Mouse (Mus musculus) macrophage (primary cell): ENCODE measurements around the gene Kl. TPM values are rescaled to one million over a fixed set of nuclear protein-coding genes. Genes with fewer than 3 reads are reported as not detected.

Source experiments
- H3K27ac ChIP-seq: fragments of 350-480 bp; formaldehyde crosslinking; 2 replicates; pipeline ENCODE4 v1.9.0; 2021
- H3K36me3 ChIP-seq: fragments of 350-480 bp; formaldehyde crosslinking; 2 replicates; pipeline ENCODE4 v1.9.0; 2021; ENCODE audit errors: inconsistent target
- H3K4me3 ChIP-seq: fragments of 350-480 bp; formaldehyde crosslinking; 2 replicates; pipeline ENCODE4 v1.9.0; 2021; ENCODE audit errors: inconsistent target
- H3K79me2 ChIP-seq: fragments of 350-480 bp; formaldehyde crosslinking; 2 replicates; pipeline ENCODE4 v1.9.0; 2021; ENCODE audit errors: inconsistent target
- WGBS: methylation state at CpG from one replicate; pipeline ENCODE4 v1.1.7; 2026; ENCODE audit warnings: inconsistent platforms; ENCODE audit not compliant: missing documents; 5-methylcytosine and 5-hydroxymethylcytosine counted together
- polyA plus RNA-seq: library from polyadenylated mRNA; stranded (reverse); fragments of 250-400 nt; gene quantifications from 3 replicates; pipeline ENCODE4 v1.2.4, GENCODE M21; 2018; ENCODE audit warnings: inconsistent platforms

Kl gene
- polyA plus RNA-seq, 1 experiment from 2014 or later: not detected

DNA sequence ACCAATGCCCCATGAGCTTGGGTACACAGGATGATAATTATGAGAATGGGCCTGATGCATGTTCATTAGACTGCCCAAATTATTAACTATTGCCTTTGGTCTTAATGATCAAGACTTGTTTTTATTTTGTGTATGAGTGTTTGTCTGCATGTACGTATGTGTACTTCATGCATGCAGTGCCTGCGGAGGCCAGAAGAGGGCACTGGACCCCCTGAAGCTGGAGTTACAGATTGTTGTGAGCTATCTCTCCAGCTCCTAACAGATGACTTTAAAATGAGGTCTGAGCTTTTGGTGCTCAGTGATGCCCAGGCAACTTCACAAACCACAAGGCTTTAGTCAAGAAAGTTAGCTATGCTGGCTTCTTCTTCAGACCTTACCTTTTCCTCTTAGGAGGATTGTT lies 6.8 kb upstream of the Kl start:
- 100% methylated on average over 2 of the region's 2 CpGs for WGBS
- Histone ChIP-seq H3K4me3 (no peak overlapping the region), H3K36me3 (no peaks in the 10 kb centered on the region), H3K27ac (no peak overlapping the region), H3K79me2 (no peaks in the 10 kb centered on the region)

- no peaks in the 10 kb centered on the region for H3K79me2 ChIP-seq
- no peak overlapping the region for H3K27ac ChIP-seq
- H3K4me3 ChIP-seq: no peak overlapping the region
- H3K36me3 ChIP-seq: no peaks in the 10 kb centered on the region
- WGBS: 83% methylated on average over 3 of the region's 3 CpGs
Observed at GRCm38 (mm10) chr5:150949131-150949530, 3.3 kb upstream of the Kl start.

- WGBS: 90% methylated on average over 7 of the region's 7 CpGs
- Histone ChIP-seq H3K4me3 (no peak overlapping the region), H3K79me2 (no peaks in the 10 kb centered on the region), H3K27ac (no peak overlapping the region), H3K36me3 (no peaks in the 10 kb centered on the region)
Observed at GRCm38 (mm10) chr5:150951325-150951724, 1.1 kb upstream of the Kl start.

- 7% methylated on average over 79 of the region's 89 CpGs for WGBS
- H3K36me3 ChIP-seq: no peaks in the 10 kb centered on the region
- H3K4me3 ChIP-seq: no peak overlapping the region
- H3K79me2 ChIP-seq: no peaks in the 10 kb centered on the region
- H3K27ac ChIP-seq: no peak overlapping the region
Observed at GRCm38 (mm10) chr5:150952669-150953521, 488 bp downstream of the Kl start.

DNA sequence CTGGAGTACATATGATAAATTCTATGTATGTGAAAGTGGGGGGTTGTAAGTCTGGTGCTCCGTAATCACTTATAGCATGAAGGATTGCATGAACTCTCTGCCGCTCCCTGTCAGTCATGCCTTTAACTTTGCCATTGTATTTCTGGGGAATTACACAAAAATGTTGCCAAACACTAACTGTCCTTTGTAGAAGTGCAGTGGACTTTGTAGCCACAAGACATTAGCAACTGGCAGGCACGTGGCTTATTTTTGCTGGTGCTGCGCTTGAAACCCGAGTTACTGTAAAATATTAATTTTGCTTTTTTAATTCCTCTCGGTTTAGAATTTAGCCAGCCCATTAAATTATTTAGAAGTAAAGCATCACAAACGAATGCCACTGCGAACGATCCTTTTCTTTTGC lies 2.4 kb downstream of the Kl start:
- Histone ChIP-seq H3K79me2 (no peaks in the 10 kb centered on the region), H3K4me3 (no peak overlapping the region), H3K36me3 (no peaks in the 10 kb centered on the region), H3K27ac (no peak overlapping the region)
- WGBS: 94% methylated on average over 9 of the region's 9 CpGs

DNA sequence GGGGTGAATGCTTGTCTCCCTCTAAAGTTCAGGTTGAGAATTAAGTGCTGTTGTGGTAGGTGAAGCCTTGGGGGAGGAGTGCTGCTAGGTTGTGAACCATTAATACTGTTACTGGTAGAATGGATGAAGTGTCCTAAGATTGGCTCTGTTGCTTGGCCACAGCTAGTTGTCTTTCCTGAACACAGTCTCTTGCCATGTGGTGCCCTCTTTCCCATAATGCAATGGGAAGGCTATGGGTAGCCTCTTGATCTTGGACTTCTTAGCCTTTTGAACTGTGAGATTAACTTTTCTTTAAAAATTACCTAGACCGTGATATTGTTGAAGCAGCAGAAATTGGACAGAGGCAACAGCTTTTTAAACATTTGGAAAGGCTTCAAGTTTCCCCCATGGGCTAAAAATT lies 7.5 kb downstream of the Kl start:
- no peaks in the 10 kb centered on the region for H3K79me2 ChIP-seq
- no peaks in the 10 kb centered on the region for H3K36me3 ChIP-seq
- no peak overlapping the region for H3K27ac ChIP-seq
- WGBS: 100% methylated on average over 1 of the region's 1 CpGs
- no peak overlapping the region for H3K4me3 ChIP-seq

DNA sequence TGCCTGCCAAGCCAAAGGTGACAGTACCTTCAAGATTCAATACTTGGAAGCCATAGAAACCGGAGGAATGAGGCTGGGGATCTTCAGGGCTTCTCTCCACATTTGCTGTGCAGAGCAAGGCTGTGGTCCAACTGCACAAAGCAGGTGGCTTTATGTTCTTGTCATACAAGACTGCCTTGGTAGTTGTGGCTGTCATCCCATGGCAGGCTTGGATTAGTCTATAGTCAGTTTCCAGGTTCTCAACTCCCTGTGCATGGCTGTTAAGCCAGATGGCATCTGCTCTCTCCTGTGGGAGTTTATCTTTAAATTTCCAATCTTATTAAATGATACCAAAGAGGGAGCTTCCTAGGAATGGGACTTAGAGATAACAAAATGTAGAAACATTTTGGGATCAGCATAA lies 9.2 kb downstream of the Kl start:
- WGBS: 56% methylated on average over 1 of the region's 1 CpGs
- no peaks in the 10 kb centered on the region for H3K36me3 ChIP-seq

DNA sequence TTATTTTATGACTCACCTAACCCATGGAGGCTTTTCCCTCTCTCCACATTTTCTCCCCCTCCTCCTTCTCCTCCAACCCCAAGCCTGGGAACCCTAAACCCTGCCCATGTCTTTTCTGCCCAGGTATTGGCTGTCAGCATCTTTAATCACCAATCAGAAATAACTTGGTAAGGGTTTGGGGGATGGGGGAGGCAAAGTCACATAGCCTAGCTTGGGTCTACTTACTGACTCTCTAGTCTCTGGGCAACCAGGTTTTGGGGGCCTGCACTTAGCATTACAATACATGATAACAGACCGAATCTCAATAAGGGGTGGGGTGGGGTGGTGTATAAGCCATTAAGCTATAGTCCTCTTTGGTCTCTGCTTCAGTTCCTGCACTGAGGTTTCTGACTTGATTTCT lies 10.3 kb downstream of the Kl start:
- Histone ChIP-seq H3K36me3 (no peaks in the 10 kb centered on the region), H3K79me2 (no peaks in the 10 kb centered on the region), H3K27ac (no peak overlapping the region), H3K4me3 (no peak overlapping the region)
- 100% methylated on average over 1 of the region's 1 CpGs for WGBS

More for the DNA sequence above, 9.2 kb downstream of the Kl start:
- no peak overlapping the region for H3K27ac ChIP-seq
- no peak overlapping the region for H3K4me3 ChIP-seq
- H3K79me2 ChIP-seq: no peaks in the 10 kb centered on the region

DNA sequence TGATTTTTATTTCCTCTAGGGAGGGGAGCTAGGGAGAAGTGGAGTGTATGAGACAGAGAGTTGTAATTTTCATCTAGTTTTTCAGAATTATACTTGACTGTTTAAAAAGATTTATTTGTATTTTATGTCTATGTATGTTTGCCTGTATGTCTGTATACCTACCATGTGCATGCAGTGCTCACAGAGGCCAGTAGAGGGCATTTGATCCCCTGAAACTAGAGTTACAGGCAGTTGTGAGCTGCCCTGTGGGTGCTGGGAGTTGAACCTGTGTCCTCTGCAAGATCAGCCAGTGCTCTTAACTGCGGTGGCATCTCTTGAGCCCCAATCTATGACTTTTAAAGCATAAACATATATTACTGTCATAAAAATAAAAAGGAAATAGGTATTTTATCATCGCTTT lies 15.5 kb downstream of the Kl start:
- H3K4me3 ChIP-seq: no peak overlapping the region
- H3K27ac ChIP-seq: no peak overlapping the region
- WGBS: 95% methylated on average over 2 of the region's 2 CpGs
- no peaks in the 10 kb centered on the region for H3K79me2 ChIP-seq
- H3K36me3 ChIP-seq: no peaks in the 10 kb centered on the region

DNA sequence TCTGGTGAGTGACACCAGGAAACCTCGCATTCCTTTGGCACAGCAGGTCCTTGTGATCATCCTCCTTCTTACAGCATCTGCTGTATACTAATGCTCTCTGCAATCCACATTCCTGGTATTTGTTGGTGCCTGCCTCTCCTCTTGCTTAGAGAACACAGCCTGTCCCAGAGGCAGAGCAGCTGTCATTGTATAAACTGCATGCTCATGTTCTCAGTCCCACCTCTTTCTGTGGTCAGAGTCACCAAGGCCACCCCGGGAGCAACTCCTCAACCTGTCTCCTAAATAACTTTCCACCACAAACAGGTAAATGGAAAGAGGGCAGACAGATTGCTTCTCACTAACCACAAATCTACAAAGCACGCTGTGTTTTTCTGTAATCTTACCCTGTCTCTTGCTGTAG lies 18.1 kb downstream of the Kl start:
- WGBS: 32% methylated on average over 3 of the region's 3 CpGs
- Histone ChIP-seq H3K4me3 (no peak overlapping the region), H3K36me3 (no peaks in the 10 kb centered on the region), H3K27ac (no peak overlapping the region), H3K79me2 (no peaks in the 10 kb centered on the region)

DNA sequence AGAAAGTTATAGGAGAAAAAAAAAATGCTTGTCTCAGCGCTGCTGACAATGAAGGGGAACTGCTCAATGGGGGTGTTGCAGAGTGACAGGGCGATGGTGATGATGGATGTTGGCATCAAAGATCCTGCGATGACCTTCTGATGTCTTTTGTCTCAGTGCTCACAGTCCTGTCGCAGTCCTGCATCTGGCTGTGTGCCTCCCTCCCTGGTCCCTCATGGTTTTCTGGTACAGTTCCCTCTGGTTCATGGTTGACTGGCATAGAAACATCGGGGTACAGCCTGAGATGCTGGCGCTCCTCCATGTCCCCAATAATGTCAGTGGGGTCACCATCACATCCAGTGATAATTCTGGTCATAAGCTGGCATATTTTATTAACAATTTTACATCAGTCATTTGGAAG lies 18.7 kb downstream of the Kl start:
- H3K36me3 ChIP-seq: no peaks in the 10 kb centered on the region
- no peak overlapping the region for H3K27ac ChIP-seq
- WGBS: 85% methylated on average over 6 of the region's 6 CpGs
- H3K79me2 ChIP-seq: no peaks in the 10 kb centered on the region
- H3K4me3 ChIP-seq: no peak overlapping the region

DNA sequence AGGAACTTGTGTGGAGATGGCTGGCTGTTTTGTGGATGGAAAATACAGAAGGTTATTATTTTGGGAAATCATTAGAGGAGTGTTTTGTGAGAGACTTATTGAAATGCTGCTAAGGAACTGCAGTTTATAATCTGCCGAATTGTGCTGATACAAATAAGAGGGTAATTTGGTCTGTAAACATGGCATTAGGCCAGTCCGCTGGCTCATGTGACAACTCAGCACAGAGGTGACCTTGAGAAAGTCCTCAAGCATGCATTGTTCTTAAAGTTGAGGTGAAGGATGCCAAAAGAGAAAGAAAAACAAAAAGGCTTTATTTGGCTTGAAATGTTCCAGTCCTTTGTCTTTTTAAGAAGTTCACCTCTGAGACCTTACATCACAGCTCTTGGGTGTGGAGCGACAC lies 21.8 kb downstream of the Kl start:
- Histone ChIP-seq H3K27ac (no peak overlapping the region), H3K4me3 (no peak overlapping the region), H3K36me3 (no peaks in the 10 kb centered on the region), H3K79me2 (no peaks in the 10 kb centered on the region)
- 87% methylated on average over 3 of the region's 3 CpGs for WGBS

GRCm38 (mm10) chr5:150977383-150977958 lies 25.1 kb downstream of the Kl start:
- 93% methylated on average over 11 of the region's 14 CpGs for WGBS
- Histone ChIP-seq H3K4me3 (no peak overlapping the region), H3K36me3 (no peaks in the 10 kb centered on the region), H3K27ac (no peak overlapping the region), H3K79me2 (no peaks in the 10 kb centered on the region)

DNA sequence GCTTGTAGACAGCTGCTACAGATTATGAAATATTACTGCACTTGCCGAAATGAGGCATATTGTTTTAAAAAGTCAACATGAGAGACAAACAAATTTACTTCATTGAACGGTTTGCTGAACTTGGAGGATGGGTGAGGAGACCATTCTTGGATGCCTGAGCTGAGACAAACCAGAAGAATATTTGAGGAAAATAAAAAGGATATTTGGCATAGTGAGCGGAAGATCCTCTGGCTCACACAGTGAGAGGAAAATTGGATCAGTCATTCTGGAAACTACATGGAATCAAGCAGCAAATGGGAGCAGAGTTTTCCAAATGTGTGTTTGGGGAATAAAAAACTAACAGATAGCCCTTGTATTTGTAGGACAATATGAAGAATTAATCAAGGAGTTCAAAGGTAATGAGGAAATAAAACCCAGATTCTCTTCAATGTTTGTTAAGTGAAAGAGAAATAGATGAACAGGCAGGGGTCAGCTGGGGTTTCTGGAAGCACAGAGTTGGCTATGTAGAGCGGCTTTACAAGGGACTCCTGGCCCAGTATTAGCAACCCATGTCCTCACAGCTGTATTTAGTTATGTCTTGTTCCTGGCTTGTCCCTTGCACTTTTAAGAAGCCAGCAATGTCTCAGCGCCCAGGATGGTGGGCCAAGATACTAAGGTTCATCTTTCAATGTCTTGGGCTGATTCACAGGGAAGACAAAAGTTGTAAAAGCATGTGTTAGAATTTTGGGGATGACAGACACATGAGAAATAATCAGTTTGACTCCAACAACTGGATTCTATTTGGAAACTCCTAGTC lies 27.1 kb downstream of the Kl start:
- Histone ChIP-seq H3K79me2 (no peaks in the 10 kb centered on the region), H3K27ac (no peak overlapping the region), H3K4me3 (no peak overlapping the region), H3K36me3 (no peaks in the 10 kb centered on the region)
- 81% methylated on average over 5 of the region's 5 CpGs for WGBS

DNA sequence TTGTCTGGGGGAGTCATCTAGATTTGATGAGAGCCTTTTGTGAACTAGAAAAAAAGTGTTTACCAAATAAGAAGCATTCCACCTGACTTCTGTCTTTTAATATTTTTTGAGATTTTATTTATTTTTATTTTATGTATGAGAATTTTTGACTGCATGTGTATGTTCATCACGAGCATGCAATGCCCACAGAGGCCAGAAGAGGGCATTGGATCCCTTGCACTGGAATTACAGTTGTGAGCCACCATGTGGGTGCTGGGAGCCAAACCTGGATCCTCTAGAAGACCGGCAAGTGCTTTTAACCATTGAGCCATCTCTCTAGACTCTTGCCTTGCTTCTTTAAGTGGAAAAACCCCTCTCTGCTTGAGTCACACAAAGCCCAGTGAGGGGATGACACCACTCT lies 29.7 kb downstream of the Kl start:
- WGBS: 87% methylated on average over 2 of the region's 2 CpGs

More for the DNA sequence above, 29.7 kb downstream of the Kl start:
- Histone ChIP-seq H3K4me3 (no peak overlapping the region), H3K36me3 (no peaks in the 10 kb centered on the region), H3K27ac (no peak overlapping the region), H3K79me2 (no peaks in the 10 kb centered on the region)
